Mouse (Mus musculus) liver, adult (tissue): Measurements from ENCODE around the gene Scgb1b11.
"Not testable (repeated sequence)": the region's sequence is repeated elsewhere in the genome, so short reads cannot be mapped to it uniquely, and the experiment has no call there.

ENCODE experiments used
- GATA4 ChIP-seq: IDR thresholded peaks from 2 replicates; pipeline ENCODE4 v1.6.1; 2014; ENCODE audit warnings: mild to moderate bottlenecking, low read length; ENCODE audit not compliant: insufficient replicate concordance

Scgb1b11 gene

DNA sequence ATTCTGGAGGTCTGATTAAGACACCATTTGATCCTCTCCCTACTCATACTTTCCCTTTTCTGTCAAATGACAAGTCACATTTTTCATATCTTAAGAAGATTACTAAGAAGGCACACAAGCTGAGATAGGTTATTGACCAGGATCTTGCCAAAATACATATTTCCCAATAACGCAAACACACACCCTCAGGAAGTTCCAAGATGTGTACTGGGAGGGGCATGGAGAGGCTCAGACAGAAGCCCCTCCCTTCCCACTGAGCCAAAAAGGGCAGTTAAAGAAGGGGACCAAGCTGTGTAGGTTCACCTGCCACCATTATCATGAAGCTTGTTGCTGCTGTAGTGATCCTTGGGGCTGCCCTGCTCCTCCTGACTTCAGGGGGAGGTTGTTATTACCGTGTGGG is at the start of gene Scgb1b11:
Gene Scgb1b11 (plus strand): TSS at position 301 of the 400 bp plus-strand sequence.
- not testable (repeated sequence) for TF ChIP-seq GATA4

DNA sequence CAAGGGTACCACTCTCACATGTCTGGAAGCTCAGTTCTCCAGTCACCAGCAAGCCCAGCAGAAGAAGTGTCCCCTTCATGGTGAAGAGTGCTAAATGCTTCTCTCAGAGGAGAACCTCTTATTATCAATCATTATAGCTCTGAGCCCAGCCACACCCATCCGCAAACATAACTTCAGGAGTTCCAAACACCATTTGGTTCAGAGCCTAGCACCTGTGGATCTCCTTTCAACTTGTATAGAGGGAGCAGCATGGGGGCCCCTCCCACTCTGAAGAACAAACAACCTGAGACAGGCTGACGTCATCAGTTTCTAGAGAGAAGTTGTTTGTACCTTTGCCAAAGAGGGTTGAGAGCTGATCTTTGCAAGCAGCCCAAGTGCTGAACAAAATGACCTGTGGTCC is 11.6 kb upstream of the Scgb1b11 start, which contains the start of gene Scgb2b11:
Gene Scgb2b11 (minus strand): TSS at position 101 of the 400 bp plus-strand sequence.
- not testable (repeated sequence) for TF ChIP-seq GATA4
